Mouse (Mus musculus) right cerebral cortex, postnatal 14 days (tissue): ENCODE results near the gene Zbtb11.
"Not testable (repeated sequence)": the region's sequence is repeated elsewhere in the genome, so short reads cannot be mapped to it uniquely, and the experiment has no call there.

Experiments used
- DNase-seq: peaks from one replicate; pipeline ENCODE4 v3.0.0; 2022

Gene Zbtb11

DNA sequence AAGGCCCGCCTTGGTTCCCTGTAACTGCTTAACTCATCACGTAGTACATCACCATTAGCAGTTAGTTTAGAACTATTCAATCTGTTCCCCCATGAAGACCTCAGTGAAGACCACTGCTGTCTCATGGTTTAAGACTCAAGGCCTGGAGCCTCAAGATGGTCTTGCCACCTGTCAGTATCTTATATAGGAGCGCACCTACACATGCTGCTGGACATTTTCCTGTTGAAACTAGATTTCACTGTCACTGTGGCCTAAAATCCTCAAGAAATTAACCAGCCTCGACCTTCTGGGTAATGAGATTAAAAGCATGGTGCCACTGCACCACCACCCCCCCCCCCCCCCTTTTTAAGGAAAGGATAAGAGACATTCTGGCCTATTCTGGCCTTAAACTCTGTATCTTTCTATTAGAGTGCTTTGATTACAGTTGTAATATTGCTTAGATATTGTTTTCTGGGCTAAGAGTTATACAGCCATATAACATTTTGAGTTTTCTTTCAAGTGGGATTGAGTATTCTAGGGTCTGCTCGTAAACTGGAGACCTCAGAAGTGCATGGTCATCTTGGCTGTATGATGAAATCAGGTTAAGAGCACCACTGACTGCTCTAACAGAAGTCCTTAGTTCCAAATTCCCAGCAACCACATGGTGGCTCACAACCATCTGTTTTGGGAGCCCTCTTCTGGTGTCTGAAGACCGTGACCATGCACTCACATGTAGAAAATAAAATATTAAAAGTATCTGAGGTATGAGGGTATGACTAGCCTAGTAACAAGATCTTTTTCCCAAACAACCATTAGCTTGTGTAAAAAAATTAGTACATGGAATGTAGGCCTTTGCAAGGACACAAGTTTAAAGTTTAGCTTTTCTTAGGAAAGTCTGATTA, 1.7 kb upstream of the Zbtb11 start:
- DNase-seq = no peak

DNA sequence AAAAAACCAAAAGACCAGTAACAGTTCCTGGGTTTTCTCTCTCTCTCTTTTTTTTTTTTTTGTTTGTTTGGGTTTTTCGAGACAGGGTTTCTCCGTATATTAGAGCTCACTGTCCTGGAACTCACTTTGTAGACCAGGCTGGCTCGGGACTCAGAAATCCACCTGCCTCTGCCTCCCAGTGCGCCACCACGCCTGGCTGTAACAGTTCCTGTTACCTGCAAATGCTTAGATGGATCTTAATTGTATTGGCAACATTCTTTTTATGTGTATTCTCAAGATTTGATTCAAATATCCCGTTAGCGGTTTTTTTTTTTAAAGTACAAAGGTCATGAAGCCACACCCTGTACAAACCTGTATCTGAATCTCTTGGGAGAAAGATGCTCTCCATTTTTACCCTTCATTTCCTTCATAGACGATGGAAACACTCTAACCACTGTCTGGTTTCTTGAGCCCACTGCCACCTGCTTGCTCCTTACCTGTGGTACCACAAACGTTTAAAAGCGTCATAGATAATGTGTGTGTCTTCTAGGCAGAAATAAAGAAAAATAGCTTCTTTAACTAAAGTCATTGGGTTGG, 969 bp upstream of the Zbtb11 start:
- DNase-seq = no peak

DNA sequence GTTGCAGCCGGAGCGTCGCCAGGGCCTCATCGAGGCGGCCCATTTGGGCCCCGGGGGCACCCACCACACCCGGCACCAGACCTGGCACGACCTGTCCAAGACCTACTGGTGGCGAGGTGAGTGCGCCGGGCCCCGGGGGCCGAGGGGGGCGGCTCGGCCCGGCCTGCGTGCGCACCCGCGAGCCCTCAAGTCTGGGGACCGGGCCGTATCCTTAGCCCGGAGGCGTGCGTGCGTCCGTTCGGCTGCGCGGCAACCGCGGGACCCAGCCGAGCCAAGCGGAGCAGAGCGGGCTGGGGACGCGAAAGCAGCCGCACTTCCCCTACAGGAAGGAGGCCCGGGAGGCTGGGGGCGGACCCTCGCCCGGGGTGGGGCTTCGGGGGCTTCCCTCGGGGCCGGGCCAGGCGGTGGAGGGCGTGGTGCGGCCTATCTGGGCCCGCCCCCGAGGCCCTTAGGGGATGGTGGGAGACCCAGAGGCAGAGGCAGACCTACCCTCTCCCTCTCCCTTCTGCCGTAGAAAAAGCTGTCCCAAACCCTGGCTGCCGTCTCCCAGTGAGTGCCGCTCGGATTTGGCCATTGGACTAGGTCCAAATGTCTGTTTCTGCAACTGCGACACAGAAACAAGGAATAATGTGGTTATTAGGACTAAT, 696 bp downstream of the Zbtb11 start:
- peak; percentile 88 for DNase-seq

DNA sequence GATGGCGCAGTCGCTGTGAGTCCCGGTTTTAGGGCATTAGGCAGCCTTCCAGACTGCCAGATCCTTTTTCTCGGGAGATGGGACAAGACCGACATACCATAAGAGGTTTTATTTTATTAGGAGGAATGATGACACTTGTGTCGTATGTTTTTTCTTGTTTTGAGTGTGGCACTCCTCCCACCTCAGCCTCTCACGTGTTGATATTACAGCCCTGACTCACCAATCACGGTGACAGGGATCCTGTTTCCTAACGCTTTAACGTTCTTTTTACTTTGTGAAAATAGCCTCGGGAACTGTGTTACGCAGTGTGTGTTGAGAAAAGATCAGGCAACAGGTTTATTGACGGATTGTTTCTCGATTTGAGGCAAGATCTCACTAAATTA, 1.2 kb downstream of the Zbtb11 start:
- no peak for DNase-seq

DNA sequence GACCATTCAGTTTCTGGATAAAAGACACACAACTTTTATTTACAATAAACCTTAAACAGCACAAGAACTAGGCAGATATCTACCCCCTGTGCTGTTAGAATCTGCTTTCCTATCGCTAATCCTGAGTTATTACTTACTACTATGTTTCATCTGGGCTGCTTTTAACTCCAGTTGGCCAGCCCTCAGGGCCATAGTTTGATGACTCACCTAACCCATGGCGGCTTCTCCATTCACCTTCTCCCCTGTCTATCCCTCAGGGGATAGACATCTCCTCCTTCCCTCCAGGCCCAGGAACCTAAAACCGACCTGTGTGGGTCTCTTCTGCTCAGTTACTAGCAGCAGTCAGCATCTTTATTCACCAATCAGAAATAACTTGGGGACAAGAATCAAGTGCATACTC, 12.3 kb downstream of the Zbtb11 start:
- DNase-seq = no peak

DNA sequence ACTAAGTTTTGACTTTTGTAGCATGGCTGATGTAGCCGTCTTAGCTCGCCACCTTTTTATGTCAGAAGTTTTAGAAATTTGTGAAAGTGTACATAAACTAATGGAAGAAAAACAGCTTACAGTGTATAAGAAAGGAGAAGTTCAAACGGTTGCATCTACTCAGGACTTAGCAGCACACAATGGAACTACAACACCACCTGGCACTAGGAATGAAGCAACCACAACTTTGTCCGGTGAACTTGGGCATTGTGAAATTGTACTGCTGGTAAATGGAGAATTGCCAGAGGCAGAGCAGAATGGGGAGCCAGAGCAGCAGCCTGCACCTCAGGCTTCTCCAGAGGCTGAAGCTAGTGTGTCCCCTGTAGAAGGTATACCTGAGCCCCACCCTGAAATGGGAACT, 16.6 kb downstream of the Zbtb11 start:
- DNase-seq = no peak

DNA sequence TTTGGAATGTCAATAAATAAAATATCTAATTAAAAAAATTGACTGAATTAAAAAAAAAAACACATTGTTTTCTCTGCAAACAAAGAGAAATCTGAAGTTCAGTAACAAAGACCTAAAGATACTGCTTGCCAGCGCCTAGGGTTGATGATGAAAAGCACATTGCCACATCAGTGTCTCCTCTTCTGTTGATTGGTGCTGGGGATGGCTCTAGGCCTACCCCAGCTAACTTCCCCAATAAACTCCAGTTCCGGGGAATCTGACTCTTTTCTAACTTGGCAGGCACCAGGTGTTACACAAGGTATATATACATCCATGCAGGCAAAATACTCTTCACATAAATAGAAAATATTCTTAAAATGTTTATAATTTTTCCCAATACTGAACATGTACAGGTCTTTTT, 20.6 kb downstream of the Zbtb11 start:
- no peak for DNase-seq

DNA sequence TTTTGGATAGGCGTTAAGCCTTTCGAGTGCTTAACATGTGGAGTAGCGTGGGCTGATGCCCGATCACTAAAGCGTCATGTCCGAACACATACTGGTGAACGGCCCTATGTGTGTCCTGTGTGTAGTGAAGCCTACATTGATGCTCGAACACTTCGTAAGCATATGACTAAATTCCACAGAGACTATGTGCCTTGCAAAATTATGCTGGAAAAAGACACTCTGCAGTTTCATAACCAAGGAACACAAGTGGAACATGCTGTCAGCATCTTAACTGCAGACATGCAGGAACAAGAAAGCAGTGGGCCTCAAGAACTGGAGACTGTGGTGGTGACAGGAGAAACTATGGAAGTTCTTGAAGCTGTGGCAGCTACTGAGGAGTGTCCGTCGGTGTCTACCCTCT, 33.1 kb downstream of the Zbtb11 start:
- no peak for DNase-seq

DNA sequence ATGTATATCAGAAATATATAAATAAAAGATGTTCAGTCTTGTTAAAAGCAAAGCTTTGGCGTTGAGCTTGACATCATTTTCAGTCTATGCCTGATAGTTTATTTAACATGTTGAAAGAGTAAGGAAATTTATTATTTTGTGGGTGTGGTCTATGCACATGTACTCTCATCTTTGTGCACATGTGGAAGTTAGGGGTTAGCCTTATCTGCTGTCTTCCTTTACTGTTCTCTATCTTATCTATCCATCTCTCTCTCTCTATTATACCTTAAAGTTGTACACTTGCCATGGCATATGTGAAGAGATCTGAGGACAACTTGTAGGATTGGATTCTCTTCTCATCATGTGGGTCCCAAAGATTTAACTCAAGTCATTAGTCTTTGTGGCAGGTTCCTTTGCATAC, 35.2 kb downstream of the Zbtb11 start:
- no peak for DNase-seq

DNA sequence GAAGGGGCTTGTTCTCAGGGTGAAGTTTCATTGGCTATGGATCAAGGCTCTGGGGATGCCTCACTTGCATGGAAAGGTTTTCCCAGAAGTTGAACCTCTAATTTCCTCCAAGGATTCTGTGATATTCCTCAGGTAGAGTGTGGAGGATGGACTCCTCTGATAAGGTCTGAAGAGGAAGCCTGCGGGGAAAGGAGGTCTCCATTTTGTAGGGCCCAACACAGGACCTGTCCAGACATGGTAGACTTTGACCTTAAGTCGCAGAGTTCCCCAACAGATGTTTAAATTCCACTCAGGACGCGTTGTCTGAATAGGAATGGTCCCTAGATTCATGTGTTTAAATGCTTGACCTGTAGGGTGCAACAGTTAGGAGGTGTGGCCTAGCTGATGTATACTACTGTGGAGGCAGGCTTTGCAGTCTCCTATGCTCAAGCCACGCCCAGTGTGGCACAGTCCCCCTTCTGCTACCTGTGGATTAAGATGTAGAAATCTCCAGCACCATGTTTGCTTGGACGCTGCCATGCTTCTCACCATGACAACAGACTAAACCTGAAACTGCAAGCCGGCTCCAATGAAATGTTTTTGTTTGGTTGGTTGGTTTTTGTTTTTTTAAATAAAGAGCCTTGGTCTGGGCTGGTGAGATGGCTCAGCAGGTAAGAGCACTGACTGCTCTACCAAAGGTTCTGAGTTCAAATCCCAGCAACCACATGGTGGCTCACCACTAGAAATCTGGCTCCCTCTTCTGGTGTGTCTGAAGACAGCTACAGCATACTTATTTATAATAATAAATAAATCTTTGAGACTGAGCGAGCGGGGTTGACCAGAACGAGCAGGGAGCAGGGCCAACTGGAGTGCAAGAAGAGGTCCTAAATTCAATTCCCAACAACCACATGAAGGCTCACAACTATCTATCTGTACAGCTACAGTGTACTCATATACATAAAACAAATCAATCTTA, 39.4 kb downstream of the Zbtb11 start:
- DNase-seq = no peak

DNA sequence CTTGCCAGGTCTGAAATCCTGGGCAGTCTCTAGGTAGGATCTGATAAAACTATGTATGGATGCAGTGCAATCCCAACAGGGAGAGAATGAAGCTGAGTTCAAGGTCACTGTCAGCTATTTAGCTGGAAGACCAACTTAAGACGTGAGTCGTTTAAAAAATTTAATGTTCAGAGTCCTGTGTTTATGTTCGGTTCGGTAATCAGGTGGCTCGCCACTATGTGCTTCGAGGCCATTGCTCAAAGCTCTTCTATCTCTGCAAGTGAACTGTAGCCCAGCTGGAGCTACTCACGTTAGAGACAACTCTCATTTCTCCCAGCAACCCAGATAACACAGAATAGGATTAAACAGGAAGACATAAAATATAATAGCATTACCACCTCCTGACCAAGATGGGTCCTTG, 40.4 kb downstream of the Zbtb11 start:
- DNase-seq = no peak

DNA sequence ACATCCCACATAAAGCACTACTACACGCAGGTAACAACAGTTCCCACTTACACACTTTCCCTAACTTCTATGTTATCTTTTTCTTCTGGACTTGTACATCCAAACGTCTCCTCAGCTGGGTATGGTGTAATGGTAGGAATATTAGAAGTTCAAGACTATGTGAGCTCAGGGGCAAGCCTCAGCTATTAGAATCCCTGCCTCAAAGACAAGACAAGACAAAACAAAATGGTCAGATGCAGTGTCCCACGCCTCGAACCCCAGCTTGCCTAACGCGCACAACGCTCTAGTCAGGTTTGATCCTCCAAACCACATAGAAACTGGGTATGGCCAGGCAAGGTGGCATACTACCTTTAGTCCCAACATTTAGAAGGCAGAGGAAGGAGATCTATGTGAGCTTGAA, 46.0 kb downstream of the Zbtb11 start:
- no peak for DNase-seq

DNA sequence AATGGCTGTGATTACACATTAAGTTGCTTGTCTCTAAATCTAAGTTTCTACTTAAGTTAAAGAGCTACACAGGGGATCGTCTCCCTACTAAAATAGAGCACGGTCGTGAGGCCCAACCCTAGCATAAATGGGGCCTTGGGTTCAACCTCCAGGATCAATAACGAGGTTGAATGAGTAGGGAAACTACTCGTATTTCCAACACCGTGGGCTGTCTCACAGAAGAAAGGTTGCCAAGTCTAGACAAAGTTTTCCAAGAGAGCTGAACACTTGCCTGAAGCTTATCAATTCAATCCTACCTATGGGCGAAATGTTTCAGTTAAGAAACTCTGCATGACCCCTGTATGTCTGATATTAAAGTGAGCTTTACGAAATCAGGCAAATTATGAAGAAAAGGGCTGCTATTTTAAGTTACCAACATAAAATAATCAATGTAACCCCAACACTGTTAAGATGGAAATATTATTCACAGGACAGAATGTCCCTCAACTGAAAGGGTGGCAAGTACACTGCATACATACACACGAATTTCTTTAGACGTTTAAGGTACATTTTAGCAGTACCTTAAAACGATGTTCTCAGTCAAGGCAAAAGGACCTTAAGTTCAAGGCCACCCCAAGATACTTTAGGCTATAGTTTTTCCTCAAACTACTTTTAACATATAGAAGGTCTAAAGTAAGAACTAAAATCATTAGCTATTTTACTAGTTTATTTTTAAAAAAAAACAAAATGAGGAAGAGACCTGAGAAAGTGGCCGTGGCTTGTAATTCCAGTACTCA, 54.4 kb downstream of the Zbtb11 start:
- no peak for DNase-seq

DNA sequence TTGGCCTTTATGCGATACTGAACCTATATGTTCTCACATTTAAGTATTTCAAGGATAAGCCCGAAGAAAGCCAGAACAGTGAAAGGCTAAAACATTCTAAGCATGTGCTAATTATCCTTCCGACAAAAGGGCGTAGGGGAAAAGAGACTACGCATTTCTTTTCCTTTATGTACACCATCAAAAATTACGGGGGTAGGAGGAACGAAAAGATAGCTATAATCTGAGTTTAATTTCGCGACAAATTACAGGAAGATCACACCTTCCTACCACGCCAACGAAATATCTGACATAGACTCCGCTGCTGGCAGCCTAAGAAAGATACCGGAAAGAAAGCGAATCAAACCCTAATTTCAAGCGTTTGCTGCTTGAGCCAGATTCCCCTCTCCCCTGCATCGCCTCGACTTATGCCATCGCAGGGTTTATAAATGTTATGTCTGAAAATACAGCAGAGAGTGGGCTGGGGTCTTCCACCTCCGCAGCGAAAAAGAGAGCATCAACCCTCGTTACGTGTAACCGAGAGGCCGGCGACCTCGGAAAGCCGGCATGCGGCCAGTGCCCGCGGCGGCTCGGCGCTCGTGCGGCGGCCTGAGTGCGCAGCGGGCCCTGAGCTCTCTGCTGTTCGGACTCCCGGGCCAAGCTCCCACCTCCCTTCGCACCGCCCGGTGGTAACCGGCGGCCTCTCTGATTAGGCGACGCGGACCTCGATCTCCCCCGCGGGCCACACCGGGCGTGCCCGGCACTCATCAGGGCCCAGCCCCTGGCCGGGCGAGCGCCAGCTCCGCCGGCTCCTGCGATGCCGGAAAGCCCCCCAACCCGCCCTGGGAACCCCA, 55.3 kb downstream of the Zbtb11 start:
- peak; percentile 56 for DNase-seq

DNA sequence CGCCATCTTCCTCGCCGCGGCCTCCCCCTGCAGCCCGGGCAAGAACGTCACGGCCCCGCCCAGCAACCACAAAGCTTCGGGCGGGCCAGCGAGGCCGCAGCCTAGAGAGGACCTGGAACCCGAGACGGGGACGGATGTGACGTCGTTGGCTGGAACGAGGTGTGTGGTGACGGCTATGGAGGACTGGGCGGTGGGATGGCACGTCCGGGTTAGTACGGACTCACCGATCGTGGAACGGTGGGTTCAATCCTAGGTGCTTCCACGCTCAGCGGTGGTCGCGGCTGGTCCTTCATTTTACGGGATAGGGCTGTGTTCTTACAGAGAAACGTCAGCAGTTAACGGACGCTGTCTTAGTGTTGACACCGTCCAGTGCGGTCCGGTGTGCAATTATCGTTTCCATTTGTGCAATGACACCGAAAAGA, 56.0 kb downstream of the Zbtb11 start, which contains the start of gene Pcnp:
TSS of gene Pcnp (minus strand) at position 79 of the 422 bp plus-strand sequence.
- peak; percentile 98 for DNase-seq

DNA sequence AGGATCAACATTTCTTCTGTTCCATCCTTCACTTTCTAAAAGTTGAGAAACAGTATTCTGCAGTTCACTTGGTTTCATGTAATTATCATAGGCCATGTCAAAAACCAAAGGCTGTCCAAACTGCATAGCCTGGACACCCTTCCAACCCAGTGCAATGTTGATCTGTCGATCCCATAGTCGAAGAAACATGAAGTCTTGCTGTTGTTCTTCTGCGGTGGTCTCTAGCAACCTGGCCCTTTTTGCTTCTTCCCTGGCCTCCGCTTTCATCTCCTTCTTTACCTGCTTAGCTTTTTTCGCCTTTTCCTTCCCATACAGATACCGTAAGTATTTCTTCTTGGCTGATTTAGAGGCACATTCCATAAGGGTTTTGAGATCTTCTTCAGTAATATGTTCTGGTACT, 60.9 kb downstream of the Zbtb11 start:
- no peak for DNase-seq

DNA sequence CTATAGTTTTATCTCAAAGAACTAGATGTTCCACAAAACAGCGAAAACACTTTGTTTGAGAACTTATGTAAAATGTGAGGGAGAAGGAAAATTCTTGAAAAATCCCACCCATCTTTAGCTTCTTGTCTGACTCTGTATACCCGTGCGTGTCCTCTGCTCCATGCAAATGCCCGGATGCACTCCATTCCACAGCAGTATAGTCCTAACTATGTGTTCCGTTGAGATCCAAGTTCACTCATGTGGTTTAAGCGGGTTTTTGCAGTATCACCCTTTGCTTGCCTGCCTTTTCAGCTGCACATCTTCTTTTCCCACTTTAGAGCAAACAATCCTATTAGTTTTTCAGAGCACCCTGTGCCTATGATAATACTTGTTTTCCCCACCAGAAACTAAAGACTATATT, 62.8 kb downstream of the Zbtb11 start:
- DNase-seq = no peak

DNA sequence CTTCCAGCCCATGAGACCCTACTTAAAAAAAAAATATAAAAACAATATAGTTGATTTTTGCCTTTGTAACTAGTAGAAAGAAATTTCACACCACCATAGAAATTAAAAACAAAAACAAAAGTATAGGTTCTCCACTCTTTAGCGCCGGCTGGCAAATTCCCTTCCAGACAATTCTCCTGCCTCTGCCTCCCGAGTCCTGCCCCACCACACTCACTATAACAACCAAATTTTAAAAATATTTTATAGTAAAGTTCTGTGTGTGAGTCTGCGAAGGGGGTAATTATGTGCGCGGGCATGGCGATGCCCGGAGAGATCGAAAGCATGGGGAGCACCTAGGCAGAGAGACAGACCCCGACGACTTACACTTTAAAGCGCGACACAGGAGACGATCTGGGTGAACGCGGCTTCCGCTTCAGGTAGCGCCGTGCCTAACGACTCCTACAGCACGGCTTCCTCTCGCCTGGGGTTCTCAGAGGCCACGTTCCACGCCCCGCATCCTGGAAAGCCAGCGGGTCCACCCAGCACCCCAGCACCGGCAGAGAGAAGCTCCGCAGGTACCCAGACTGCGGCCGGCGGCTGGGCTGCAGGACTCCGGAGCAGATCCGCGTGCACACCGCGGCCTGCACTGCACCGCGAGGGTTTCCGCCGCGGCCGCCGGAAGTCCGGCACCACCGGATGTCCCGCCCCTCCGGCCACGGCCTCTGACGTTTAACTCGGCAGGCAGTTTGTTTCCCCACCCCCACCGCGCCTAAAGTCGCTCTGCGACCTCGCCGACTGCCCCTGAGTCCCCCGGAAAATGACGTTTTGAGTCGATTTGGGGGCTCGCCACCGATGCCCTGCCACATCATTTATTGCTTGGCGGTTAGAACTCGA, 63.7 kb downstream of the Zbtb11 start, which contains the start of gene Trmt10c:
TSS of gene Trmt10c (minus strand) at position 682 of the 873 bp plus-strand sequence.
- peak; percentile 97 for DNase-seq

DNA sequence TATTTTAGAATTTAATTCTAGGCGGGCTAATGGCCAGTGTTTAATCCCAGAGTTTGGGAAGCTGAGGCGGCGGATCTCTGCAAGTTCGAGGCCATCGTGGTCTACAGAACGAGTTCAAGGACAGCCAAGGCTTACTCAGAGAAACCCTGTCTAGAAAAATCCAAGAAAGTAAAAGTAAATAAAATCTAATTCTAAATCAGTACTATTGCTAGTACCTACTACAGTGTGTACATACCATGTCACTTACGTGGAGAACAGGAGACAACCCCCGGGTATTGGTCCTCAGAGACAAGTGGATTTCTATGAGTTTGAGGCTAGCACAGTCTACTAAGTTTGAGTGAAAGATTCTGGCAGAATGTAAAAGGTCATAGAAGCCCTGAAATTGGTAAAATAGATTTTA, 64.4 kb downstream of the Zbtb11 start:
- no peak for DNase-seq

DNA sequence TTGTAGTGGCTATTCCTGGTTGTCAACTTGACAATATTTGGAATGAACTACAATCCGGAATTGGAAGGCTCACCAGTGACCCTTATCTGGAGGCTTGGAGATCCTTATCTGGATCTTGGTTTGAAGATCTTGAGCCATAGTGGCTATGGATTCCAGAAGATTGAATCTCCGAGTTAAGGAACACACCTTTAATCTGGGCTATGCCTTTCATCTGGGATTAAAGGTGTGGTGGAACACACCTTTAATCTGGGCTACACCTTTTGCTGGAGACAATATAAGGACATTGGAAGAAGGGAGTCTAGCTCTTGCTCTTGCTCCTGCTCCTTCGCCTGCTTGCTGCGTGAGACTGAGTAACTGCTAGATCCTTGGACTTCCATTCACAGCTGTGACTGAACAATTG, 74.4 kb downstream of the Zbtb11 start, which contains the start of gene Senp7:
TSS of gene Senp7 (plus strand) at position 301 of the 400 bp plus-strand sequence.
- DNase-seq = not testable (repeated sequence)
